Mouse (Mus musculus): ENCODE measurements at regions not wholly inside any gene's neighbourhood (a gene's known extent, or its start where the extent isn't known, plus 50 kb on each side); places are given as distances from the start of the nearest gene placed in this dataset.
"Not testable (repeated sequence)": the region's sequence is repeated elsewhere in the genome, so short reads cannot be mapped to it uniquely, and the experiment has no call there.

DNA sequence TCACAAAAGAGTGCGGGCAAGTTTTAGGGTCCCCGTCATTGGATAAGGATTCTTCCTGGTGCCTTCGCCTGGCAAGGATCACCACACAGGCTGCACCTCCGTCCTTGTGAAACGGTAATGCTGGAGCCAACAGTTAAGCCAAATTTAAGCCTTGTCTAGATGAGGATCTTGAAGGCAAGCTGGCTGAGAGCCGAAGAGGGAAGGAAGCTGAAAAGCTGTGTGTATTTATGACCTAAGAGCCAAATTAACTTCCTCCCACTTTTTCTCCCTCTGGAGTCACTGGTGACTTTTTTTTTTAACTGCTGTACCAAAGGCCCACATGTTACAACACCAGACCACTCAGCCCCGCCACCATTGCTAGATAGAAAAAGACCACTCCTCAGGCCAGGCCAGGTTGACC is 249.1 kb upstream of the Jarid2 start:
- WGBS, result 77% methylated on average over 7 of the region's 7 CpGs
- H3K4me3 ChIP-seq (ENCODE audit: low read length), result no peak overlapping the region
- no peaks in the 10 kb centered on the region for H3K27me3 ChIP-seq (replicated peaks; ENCODE audit: control insufficient read depth, insufficient read depth, low read length)
- 0 out of 2 replicates have a peak, but pooled peaks cover 9% of the 10 kb centered on the region for H3K4me1 ChIP-seq (ENCODE audit: control insufficient read depth, insufficient read depth, low read length)
- H3K27ac ChIP-seq (ENCODE audit: low read length), result no peak overlapping the region
- H3K9me3 ChIP-seq (ENCODE audit: control insufficient read depth, low read length), result no peaks in the 10 kb centered on the region
- H3K36me3 ChIP-seq (ENCODE audit: control insufficient read depth, insufficient read depth, low read length), result no peaks in the 10 kb centered on the region
- H3K4me2 ChIP-seq (ENCODE audit: low read depth, low read length), result no peak overlapping the region
- no peak overlapping the region for H3K9ac ChIP-seq (ENCODE audit: low read depth, low read length)
- no peak for ATAC-seq

DNA sequence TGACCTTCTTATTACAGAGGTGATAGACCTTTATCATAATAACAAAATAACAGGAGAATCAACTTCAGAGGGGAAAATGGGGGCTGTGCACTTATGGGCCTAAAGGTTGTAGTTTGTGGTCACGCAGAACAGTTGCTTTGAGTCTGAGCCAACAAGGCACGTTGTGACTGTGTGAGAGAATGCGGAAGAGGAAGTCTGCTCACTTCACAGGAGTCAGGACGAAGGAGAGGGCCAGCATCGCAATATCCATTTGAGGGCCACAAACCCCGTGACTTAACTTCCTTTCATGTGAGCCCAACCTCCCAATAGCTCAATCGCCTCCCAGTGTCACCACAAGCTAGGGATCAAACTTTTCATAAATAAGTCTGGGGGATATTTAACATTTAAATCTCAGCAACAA is 246.6 kb upstream of the Jarid2 start:
- no peaks in the 10 kb centered on the region for H3K4me1 ChIP-seq (ENCODE audit: control insufficient read depth, insufficient read depth, low read length)
- no peaks in the 10 kb centered on the region for H3K9me3 ChIP-seq (ENCODE audit: control insufficient read depth, low read length)
- no peaks in the 10 kb centered on the region for H3K27me3 ChIP-seq (replicated peaks; ENCODE audit: control insufficient read depth, insufficient read depth, low read length)
- WGBS, result 84% methylated on average over 7 of the region's 7 CpGs
- H3K36me3 ChIP-seq (ENCODE audit: control insufficient read depth, insufficient read depth, low read length), result no peaks in the 10 kb centered on the region
- ATAC-seq, result no peak
- H3K4me2 ChIP-seq (ENCODE audit: low read depth, low read length), result no peak overlapping the region
- H3K27ac ChIP-seq (ENCODE audit: low read length), result no peak overlapping the region
- H3K9ac ChIP-seq (ENCODE audit: low read depth, low read length), result no peak overlapping the region
- no peak overlapping the region for H3K4me3 ChIP-seq (ENCODE audit: low read length)

DNA sequence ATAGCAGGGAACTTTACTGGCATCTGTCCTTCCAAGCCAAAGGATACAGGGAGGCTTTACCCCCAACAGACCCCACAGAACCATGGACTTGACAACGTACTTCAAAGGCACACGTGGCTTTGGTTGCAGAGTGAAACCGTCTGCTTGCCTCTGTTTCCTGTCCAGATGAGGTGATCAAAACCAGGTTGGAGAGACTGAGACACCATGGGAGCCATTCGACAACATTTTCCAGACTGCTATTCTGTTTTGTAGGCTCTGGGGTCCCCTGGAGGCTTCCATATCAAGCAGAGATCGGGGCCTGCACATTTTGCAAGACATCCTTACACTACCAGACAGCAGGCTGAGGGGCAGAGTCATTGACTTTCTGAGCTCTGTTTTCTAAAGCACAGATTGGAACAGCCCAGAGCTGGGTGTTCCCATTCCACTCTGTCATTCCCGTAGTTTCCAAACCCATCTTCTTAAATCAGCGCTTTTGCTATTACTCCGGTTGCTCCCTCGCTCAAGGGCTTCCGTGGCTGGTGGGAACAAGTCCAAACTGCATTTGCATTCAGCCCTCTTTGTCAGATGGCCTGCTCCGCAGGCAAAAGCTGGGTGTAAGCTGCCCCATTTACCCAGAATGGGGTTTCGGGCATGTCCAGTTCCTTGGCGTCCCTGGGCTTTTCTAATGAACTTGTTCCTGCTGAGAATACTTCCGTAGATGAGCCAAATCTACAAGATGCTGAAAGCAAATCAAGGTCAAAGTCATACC is 244.5 kb upstream of the Jarid2 start:
- Histone ChIP-seq H3K27ac (ENCODE audit: low read length) (no peak overlapping the region), H3K27me3 (replicated peaks; ENCODE audit: control insufficient read depth, insufficient read depth, low read length) (no peaks in the 10 kb centered on the region), H3K9me3 (ENCODE audit: control insufficient read depth, low read length) (no peaks in the 10 kb centered on the region), H3K4me3 (ENCODE audit: low read length) (no peak overlapping the region), H3K9ac (ENCODE audit: low read depth, low read length) (no peak overlapping the region), H3K4me1 (ENCODE audit: control insufficient read depth, insufficient read depth, low read length) (no peaks in the 10 kb centered on the region), H3K4me2 (ENCODE audit: low read depth, low read length) (no peak overlapping the region), H3K36me3 (ENCODE audit: control insufficient read depth, insufficient read depth, low read length) (no peaks in the 10 kb centered on the region)
- 56% methylated on average over 14 of the region's 14 CpGs for WGBS
- ATAC-seq, result no peak

DNA sequence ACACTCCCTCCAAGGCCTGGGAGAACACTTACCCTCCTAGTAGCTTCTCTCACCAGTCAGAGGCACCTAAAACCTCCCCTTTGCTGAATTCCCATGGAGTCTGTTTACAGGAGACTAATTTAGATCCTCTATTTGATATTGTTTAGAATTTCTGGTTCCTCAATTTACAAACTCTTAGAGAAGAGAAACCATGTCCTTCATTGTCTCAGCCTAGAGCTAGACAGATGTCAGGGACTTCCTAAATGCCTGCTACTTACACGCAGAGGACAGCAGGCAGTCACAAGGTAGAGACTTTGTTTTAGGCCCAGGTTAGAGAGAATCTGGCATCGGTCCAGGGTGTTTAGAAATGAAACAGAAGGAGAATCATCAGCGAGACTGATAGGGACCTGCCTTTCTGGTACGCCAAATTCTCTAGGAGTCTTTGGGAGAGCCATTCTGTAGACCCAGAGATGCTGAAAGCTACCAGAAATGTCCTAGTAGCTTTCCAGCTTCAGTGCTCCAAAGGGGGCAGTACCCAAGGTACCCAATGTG is 238.3 kb upstream of the Jarid2 start:
- Histone ChIP-seq H3K4me3 (ENCODE audit: low read length) (no peak overlapping the region), H3K9ac (ENCODE audit: low read depth, low read length) (no peak overlapping the region), H3K4me1 (ENCODE audit: control insufficient read depth, insufficient read depth, low read length) (no peaks in the 10 kb centered on the region), H3K4me2 (ENCODE audit: low read depth, low read length) (no peak overlapping the region), H3K27ac (ENCODE audit: low read length) (no peak overlapping the region), H3K9me3 (ENCODE audit: control insufficient read depth, low read length) (no peaks in the 10 kb centered on the region), H3K27me3 (replicated peaks; ENCODE audit: control insufficient read depth, insufficient read depth, low read length) (no peaks in the 10 kb centered on the region), H3K36me3 (ENCODE audit: control insufficient read depth, insufficient read depth, low read length) (no peaks in the 10 kb centered on the region)
- WGBS, result 57% methylated on average over 4 of the region's 4 CpGs
- no peak for ATAC-seq

DNA sequence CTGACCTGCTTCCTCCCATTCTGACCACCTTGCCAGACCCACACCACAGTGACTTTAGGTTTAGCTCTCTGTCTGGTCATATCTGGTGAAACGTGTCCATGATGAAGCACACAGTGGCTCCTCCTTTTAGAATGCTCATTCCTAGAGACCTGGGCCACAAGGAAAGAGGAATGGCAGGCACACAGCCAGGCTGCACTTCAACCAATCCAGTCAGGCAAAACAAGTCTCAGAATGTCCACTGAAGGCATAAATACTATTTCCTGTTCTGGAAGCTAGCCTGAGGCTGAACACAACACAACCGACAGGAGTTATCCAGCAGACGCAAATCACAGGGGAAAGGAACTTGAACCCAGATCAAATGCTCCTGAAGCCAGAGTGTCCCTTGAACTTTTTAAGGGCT is 235.4 kb upstream of the Jarid2 start:
- no peaks in the 10 kb centered on the region for H3K4me1 ChIP-seq (ENCODE audit: control insufficient read depth, insufficient read depth, low read length)
- no peak overlapping the region for H3K4me2 ChIP-seq (ENCODE audit: low read depth, low read length)
- 56% methylated on average over 3 of the region's 3 CpGs for WGBS
- no peak overlapping the region for H3K27ac ChIP-seq (ENCODE audit: low read length)
- H3K9me3 ChIP-seq (ENCODE audit: control insufficient read depth, low read length), result no peaks in the 10 kb centered on the region
- no peak overlapping the region for H3K9ac ChIP-seq (ENCODE audit: low read depth, low read length)
- no peaks in the 10 kb centered on the region for H3K36me3 ChIP-seq (ENCODE audit: control insufficient read depth, insufficient read depth, low read length)
- H3K27me3 ChIP-seq (replicated peaks; ENCODE audit: control insufficient read depth, insufficient read depth, low read length), result no peaks in the 10 kb centered on the region
- no peak for ATAC-seq
- H3K4me3 ChIP-seq (ENCODE audit: low read length), result no peak overlapping the region

DNA sequence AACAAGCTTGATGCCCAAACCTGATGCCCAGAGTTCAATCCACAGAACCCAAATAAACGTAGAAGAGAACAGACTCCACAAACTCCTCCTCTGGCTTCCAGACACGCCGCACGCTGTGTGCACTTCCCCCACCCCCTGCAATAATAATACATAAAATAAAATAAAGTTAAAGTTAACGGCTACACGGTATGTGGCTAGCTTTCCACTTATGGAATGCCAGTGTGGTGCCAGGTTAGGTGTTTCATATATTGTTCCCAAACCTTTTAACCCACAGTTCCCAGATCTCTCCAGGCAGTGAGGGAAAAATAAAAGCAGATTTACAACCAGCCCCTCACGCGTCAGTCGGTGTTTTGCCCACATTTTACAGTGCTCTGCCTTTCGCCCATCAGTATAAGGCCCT is 233.8 kb upstream of the Jarid2 start:
- no peak for ATAC-seq
- Histone ChIP-seq H3K4me3 (ENCODE audit: low read length) (no peak overlapping the region), H3K9ac (ENCODE audit: low read depth, low read length) (no peak overlapping the region), H3K36me3 (ENCODE audit: control insufficient read depth, insufficient read depth, low read length) (no peaks in the 10 kb centered on the region), H3K27ac (ENCODE audit: low read length) (no peak overlapping the region), H3K4me2 (ENCODE audit: low read depth, low read length) (no peak overlapping the region), H3K27me3 (replicated peaks; ENCODE audit: control insufficient read depth, insufficient read depth, low read length) (no peaks in the 10 kb centered on the region), H3K4me1 (ENCODE audit: control insufficient read depth, insufficient read depth, low read length) (no peaks in the 10 kb centered on the region), H3K9me3 (ENCODE audit: control insufficient read depth, low read length) (no peaks in the 10 kb centered on the region)
- WGBS, result 81% methylated on average over 10 of the region's 10 CpGs

DNA sequence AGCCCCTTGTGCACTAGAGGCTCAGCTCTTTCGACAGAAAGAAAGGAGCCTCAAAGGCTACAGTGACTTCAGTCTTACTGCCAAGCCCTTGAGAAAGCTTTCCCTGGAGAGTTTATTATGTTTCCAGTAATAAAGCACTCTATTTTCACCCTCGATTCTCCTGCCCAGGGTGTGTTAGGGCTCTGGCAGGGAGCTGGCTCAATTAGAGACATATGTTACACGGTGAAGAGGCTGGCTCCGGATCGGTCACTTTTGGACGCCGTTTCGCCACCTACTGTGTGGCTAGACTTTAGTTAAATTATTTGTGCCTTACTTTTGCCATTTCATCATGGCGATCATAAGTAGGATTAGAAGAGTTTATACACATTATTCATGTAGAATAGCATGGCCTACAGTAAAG is 232.7 kb upstream of the Jarid2 start:
- H3K4me3 ChIP-seq (ENCODE audit: low read length), result no peak overlapping the region
- H3K4me2 ChIP-seq (ENCODE audit: low read depth, low read length), result no peak overlapping the region
- H3K9ac ChIP-seq (ENCODE audit: low read depth, low read length), result no peak overlapping the region
- H3K9me3 ChIP-seq (ENCODE audit: control insufficient read depth, low read length), result no peaks in the 10 kb centered on the region
- no peak overlapping the region for H3K27ac ChIP-seq (ENCODE audit: low read length)
- H3K36me3 ChIP-seq (ENCODE audit: control insufficient read depth, insufficient read depth, low read length), result no peaks in the 10 kb centered on the region
- H3K4me1 ChIP-seq (ENCODE audit: control insufficient read depth, insufficient read depth, low read length), result peaks cover 2% of the 10 kb centered on the region
- no peaks in the 10 kb centered on the region for H3K27me3 ChIP-seq (replicated peaks; ENCODE audit: control insufficient read depth, insufficient read depth, low read length)
- ATAC-seq, result no peak
- WGBS, result 63% methylated on average over 9 of the region's 9 CpGs

DNA sequence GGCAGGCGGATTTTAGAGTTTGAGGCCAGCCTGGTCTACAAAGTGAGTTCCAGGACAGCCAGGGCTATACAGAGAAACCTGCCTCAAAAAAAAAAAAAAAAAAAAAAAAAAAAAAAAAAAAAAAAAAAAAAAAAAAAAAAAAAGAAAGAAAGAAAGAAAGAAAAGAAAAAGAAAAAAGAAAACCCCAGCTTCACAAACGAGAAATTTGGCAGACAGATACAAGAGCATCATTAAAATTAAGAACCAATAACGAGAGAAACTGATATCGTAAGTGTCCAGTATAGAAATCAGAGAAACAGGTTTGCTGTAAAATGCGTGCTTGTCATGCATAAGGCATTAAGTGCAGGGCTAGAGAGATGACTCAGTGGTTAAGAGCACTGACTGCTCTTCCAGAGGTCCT is 228.4 kb upstream of the Jarid2 start:
- WGBS, result 85% methylated on average over 5 of the region's 5 CpGs
- not testable (repeated sequence) for H3K4me3 ChIP-seq (ENCODE audit: low read length); H3K9me3 ChIP-seq (ENCODE audit: control insufficient read depth, low read length); H3K9ac ChIP-seq (ENCODE audit: low read depth, low read length); H3K27me3 ChIP-seq (replicated peaks; ENCODE audit: control insufficient read depth, insufficient read depth, low read length); H3K27ac ChIP-seq (ENCODE audit: low read length); H3K4me2 ChIP-seq (ENCODE audit: low read depth, low read length); H3K36me3 ChIP-seq (ENCODE audit: control insufficient read depth, insufficient read depth, low read length); ATAC-seq
- H3K4me1 ChIP-seq (ENCODE audit: control insufficient read depth, insufficient read depth, low read length), result peaks cover 21% of the 10 kb centered on the region

DNA sequence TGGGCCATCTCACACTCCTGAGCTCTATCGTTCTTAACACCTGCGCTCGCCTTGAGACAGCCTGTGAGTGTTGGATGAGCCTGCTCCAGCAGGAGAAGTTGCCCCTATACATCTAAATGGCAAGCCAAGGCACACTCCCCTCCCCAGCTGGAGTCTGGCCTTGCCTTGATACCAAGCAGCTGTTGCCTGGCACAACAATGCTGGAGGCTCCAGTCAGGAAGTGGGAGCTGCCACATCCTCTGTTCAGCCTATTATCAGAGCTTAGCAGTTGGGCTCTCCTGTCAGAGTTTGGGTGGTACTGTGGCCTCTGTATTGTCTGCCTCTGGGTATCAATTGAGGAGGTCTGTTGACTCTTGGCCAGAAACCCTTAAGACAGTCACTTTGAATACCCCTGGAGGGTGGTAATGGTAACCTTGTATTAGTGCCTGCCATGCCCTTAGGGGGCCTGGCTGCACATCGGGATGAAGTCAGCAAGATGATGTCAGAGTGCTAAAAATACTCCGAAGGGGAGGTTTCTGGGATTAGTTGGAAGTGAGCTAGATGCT is 227.4 kb upstream of the Jarid2 start:
- Histone ChIP-seq H3K27ac (ENCODE audit: low read length) (no peak overlapping the region), H3K4me2 (ENCODE audit: low read depth, low read length) (no peak overlapping the region), H3K36me3 (ENCODE audit: control insufficient read depth, insufficient read depth, low read length) (no peaks in the 10 kb centered on the region), H3K4me1 (ENCODE audit: control insufficient read depth, insufficient read depth, low read length) (peaks cover 21% of the 10 kb centered on the region), H3K27me3 (replicated peaks; ENCODE audit: control insufficient read depth, insufficient read depth, low read length) (no peaks in the 10 kb centered on the region), H3K4me3 (ENCODE audit: low read length) (no peak overlapping the region), H3K9ac (ENCODE audit: low read depth, low read length) (no peak overlapping the region), H3K9me3 (ENCODE audit: control insufficient read depth, low read length) (no peaks in the 10 kb centered on the region)
- peak; percentile 29; the same call in 1 of the 2 replicates for ATAC-seq
- WGBS, result 52% methylated on average over 5 of the region's 5 CpGs

Measured in intestine, embryonic 16.5 days (tissue).